Mouse (Mus musculus) gastrocnemius, postnatal 4 days (tissue): ENCODE measurements around the gene Chst14. TPM values are rescaled to one million over a fixed set of nuclear protein-coding genes. Genes with fewer than 3 reads are reported as not detected.

ENCODE experiments used
- DNase-seq, 2 experiments: peaks; one replicate each; pipeline ENCODE4 v3.0.0; 2021 to 2022; ENCODE audit warnings: low spot score in 2 of 2, mixed read lengths in 2 of 2
- long read RNA-seq, 2 experiments: library from polyadenylated mRNA; stranded (forward); transcript quantifications; one replicate each; pipeline ENCODE4 v2.0.0; 2021
- total RNA-seq, 2 experiments: library from RNA; stranded (reverse); gene quantifications; 2 replicates each; pipeline ENCODE4 v1.2.3; 2021

Gene Chst14
- 10 to 100 TPM; 19.5 to 19.7 TPM for total RNA-seq
- long read RNA-seq, experiment 1, transcript Chst14-201 (1 exons, 2,090 nt), result major isoform, 26 of 26 reads
- long read RNA-seq, experiment 1, partial matches to known transcripts, result 0 of 26 reads
- long read RNA-seq, experiment 1, other reads (novel, unspliced or antisense), result 0 of 26 reads
- long read RNA-seq, experiment 2, transcript Chst14-201 (1 exons, 2,090 nt), result major isoform, 26 of 26 reads
- long read RNA-seq, experiment 2, partial matches to known transcripts, result 0 of 26 reads
- long read RNA-seq, experiment 2, other reads (novel, unspliced or antisense), result 0 of 26 reads

DNA sequence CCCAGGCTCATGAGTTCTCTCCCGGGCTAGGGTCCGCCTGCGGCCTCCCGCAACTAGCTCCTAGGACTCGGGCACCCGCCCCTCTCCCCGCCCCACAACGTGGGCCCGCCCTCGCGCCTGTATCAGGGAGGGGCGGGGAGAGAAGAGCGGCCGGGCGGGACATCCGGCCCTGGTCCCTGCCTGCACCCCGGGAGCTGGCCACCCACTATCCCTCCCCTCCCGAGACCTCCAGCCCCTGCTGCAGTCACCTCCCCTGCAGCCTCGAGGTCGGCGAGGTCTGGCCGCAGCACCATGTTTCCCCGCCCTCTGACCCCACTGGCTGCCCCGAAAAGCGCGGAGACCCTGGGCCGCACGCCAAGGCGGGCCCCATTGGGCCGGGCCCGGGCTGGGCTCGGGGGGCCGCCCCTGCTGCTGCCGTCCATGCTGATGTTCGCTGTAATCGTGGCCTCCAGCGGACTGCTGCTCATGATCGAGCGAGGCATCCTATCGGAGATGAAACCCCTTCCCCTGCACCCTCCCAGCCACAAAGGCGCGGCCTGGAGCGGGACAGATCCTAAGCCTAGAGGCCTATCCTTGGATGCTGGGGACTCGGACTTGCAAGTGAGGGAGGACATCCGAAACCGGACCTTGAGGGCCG lies at the start of gene Chst14:
Chst14 (plus strand) TSS at position 136 of the 637 bp plus-strand sequence.
- DNase-seq, result peak; percentile 78 to 85

DNA sequence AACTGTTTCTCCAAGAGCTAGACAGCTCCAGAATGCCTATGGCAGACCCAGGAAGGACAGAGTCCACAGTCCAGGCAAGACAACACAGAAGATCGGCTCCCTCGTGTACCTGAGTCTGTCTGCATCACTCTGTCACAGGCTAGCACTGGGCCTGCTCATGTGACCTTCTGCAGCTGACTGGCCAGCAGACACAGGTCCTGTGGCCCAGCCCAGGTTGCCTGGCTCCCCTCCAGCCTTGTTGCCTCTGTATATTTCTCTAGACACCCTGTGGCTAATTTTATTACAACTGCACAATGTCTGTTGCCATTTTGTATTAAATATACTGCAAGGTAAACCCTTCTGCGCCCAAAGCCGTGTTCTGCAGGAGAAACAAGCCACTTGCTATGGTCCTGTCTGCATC lies 45.3 kb upstream of the Chst14 start:
- no peak for DNase-seq

DNA sequence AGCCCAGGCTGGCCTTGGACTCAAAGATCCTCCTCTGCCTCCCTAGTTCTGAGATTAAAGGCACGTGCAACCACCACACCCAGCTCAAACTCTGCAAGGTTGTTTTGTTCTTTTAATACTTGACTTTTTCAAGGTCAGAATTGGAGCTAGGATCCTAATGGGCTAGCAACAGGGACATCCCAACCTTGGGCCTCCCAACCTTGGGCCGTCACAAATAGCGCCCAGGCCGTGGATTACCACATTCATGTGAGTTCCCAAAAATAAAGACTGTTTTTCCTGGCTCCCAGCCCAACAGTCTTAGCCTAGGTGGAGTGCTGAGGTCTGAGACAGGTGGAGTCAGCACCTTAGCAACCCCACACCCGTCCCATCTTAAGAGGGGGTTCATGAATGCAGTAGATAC lies 44.3 kb upstream of the Chst14 start:
- DNase-seq, result no peak

GRCm38 (mm10) chr2:118882840-118883679 lies 43.2 kb upstream of the Chst14 start:
- peak; percentile 82 to 84 for DNase-seq

GRCm38 (mm10) chr2:118887440-118887839 lies 38.9 kb upstream of the Chst14 start:
- no peak for DNase-seq

DNA sequence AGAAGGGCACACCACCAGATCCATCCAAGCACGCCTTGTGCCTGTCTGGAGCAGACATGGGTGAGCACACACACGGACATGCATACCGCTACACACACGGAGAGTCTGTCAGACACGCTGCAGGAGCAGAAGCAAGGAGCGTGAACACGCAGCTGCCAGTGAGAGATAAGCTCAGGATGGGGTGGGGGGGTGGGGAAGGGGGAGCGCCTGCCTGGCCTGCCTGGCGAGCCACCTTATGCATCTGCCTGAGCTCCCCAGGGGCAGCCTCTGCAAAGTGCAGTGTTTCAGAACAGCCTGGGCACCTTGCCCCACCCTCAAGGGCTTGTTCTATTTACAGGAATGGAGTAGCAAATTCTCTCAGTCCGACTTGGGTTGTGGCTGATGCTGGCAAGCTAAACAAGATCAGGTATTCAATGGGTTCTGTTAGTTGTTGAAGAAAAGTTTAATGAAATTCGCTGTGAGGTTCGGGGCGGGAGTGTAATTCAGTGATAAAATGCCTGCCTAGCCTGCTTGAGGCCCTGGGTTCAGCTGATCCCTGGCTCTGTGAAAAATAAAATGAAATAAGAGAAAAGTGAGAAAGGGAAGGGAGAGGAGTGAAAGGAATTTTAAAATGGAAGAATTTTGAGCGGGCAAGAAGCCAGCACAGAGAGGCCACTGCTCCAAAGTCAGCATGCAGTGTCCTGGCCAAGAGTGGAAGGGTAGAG lies 38.3 kb upstream of the Chst14 start:
- no peak for DNase-seq

- DNase-seq, result no peak
Measured at GRCm38 (mm10) chr2:118891173-118891572, 35.1 kb upstream of the Chst14 start.

GRCm38 (mm10) chr2:118895990-118896913 lies 30.0 kb upstream of the Chst14 start:
- no peak for DNase-seq

DNA sequence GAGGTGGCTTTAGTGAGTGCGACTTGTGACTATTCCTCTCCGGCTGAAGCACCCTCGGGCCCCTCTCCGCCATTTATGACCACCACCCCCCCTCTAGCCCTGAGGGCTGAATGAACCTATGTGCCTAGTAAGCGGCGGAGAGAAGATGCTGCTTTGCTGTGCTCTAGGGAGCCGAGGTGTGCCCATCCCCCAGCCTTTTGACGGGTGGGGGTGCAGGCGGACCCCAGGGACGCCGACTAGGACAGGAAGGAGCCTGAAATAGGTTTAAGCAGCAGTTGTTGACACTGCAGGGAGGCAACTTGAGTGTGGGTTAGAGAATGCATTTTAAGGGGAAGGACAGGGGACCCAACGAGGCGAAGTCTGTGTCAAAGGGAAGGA lies 29.4 kb upstream of the Chst14 start:
- DNase-seq, result no peak

DNA sequence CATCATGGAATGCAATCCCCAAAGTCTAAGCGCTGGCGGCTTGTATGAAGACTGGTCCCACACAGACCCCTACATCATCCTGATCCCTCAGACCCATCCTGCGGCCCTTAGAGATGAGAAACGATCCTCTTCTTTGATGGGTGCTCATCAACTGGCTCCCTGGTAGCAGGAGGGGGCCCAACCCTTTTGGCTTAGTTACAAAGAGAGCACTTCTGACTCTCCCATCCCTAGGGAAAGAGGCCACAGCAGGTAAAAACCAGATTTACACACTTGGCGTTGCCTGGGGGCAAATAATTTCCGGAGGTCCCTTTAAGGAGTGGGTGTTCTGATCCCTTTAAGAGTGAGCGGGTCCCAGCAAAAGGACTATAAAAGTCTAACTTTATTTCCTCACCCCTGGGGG lies 28.9 kb upstream of the Chst14 start:
- no peak for DNase-seq

- DNase-seq, result no peak
Measured at GRCm38 (mm10) chr2:118897808-118898207, 28.5 kb upstream of the Chst14 start.

DNA sequence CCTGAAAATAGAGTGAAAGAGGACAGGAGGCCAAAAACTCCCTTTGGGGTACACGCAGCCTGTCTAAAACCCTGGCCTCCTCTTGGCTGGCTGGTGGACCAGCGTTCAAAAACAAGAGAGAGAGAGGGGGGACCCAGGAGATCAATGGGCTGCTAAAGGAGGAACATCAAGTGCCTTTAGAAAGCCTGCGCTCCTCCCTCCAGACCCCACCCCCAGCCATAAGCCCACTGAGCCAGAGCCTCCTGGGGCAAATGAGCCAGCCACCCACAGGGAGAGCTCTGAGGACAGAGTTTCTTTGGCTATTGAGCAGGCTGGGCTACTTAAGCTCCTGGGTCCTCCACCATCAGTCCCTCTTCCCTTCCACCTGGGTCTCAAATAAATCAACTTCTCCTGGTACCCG lies 27.5 kb upstream of the Chst14 start:
- no peak for DNase-seq

DNA sequence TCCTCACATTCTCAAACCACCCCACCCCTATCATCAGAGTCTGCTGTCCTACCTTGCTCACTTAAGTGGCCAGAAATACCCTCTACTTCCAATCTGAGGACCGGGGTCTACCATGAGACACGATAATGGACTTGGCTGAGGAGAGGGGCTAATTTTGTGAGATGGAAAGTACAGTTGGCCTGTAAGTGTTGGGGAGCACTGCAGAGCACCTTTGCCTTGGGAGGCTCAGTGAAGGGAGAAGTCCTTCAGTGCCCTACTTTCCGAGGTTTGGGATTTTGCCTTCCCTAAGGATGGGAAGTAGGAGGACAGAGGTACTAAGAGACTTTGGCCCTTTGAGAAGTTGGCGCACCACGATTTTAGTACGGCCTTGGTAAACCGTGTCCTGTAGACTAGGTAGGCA lies 27.0 kb upstream of the Chst14 start:
- no peak for DNase-seq

GRCm38 (mm10) chr2:118899981-118900825 lies 26.1 kb upstream of the Chst14 start, which contains the start of gene Bahd1:
Bahd1 (plus strand) TSS chr2:118900377.
- no peak for DNase-seq

- no peak for DNase-seq
Measured at GRCm38 (mm10) chr2:118900826-118901140, 25.5 kb upstream of the Chst14 start.

DNA sequence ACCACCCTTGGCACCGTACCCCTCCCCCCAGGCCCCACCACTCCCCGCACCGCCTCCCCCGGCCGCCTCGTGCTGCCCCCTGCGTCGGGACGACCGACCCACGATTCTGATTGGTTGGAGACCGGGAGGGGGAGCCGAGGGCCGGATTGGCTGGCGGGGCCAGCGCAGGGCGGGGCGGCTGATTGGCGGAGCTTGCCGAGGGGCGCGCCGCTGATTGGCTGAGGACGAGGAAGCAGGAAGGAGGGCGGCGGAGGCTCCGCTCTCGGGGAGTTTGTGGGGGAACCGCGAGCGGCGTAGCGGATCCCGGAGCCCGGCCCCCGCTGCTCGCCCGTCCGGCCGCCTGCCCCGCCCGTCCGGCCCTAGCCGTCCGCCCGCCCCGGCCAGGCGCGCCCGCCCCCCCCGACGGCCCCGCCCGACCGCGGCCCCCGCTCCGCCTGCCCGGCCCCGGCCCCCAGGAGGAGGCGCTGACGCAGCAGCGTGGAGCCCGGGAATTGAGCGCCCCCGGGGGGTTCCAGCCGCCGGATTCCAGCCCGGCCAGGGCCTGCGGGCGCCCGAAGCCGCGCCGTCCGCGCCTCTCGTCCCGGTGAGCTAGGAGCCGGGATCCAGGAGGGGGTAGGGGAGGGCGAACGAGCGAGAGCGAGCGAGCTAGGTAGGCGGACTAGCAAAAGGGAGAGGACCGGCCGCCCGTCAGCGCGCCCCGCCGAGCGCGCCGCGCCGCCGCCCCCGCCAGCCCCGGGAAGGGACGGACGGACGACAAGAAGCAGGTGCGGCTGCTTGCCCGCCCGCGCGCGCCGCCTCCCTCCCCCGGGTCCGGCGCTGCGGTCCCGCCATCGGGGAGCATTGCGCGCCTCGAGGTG lies 24.9 kb upstream of the Chst14 start:
- peak; percentile 96 to 98 for DNase-seq

DNA sequence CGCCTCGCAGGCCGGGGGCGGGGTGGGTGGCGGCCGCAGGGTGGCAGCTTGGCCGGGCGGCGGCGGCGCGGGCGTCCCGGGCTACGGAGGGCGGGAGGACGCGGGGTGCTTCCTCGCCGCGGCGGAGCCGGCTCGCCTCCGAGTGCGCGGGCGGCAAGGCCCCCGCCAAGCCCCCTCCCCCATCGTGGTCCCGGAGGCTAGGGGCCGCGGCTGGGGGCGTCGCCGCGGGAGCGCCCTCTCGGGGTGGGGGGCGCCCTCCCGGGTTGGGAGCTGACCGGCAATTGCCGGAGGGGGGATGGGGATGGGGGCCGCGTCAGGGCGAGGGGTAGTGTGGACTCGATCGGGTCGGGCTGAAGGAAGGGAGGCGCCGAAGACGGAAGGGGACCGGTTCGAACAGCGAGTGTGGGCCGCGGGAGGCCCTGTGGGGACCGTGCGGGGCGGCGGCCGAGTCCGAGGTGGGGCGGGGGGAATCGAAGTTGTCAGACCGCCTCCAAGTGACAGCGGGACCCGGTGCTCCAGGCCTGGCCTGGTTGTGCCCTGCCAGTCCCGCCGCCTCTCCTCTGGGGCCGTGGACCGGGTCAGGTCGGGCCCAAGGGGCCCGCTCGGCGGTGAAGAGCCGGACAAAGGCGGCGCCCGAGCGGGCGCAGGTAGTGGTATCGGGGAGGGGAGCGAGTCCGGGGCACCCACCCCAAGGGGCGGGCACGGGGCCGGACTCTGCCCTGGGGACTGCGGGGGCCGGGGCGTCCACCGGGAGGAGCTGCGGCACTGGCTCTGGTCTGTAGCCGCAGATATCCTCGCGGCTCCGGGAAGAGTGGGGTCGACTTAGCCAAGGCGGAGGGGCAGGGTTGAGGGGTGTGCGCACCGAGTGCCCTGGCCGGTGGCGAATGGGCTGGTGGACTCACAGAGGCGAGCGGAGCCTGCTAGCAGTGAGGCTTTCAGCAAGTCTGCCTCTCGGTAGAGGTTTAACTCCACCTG lies 24.0 kb upstream of the Chst14 start:
- DNase-seq, result peak in 1 of 2 experiments; percentile 56
